Mouse (Mus musculus): Measurements from ENCODE around the gene Epb41l5. TPM values are rescaled to one million over a fixed set of nuclear protein-coding genes. Genes with fewer than 3 reads are reported as not detected.

Epb41l5 gene
- polyA plus RNA-seq, 2 experiments: 6.4 to 13.1 TPM

- Histone ChIP-seq H3K4me3 (ENCODE audit: insufficient read depth in 1 of 2, low read depth in 2 of 2, low read length in 2 of 2) (no peak overlapping the region), H3K4me1 (replicated peaks; ENCODE audit: control insufficient read depth in 2 of 2, insufficient read depth in 2 of 2, low read length in 1 of 2) (peaks cover 13 to 21% of the 10 kb centered on the region in 2 experiments), H3K27me3 (ENCODE audit: control insufficient read depth, insufficient read depth, low read length) (no peaks in the 10 kb centered on the region), H3K9ac (replicated peaks) (peak overlapping the region; percentile 21), H3K4me2 (ENCODE audit: low read depth) (peak overlapping the region; percentile 45), H3K27ac (no peak overlapping the region), H3K36me3 (replicated peaks; ENCODE audit: control insufficient read depth, insufficient read depth, low read depth) (no peaks in the 10 kb centered on the region), H3K9me3 (ENCODE audit: control insufficient read depth, low read length) (no peaks in the 10 kb centered on the region)
- WGBS (ENCODE audit: insufficient replicate concordance): 12% methylated on average over 1 of the region's 1 CpGs
- peak in 2 of 3 experiments; percentile 31 to 41 for DNase-seq (ENCODE audit: low read depth in 3 of 3, low spot score in 3 of 3)
- ATAC-seq (ENCODE audit: insufficient read depth): peak; percentile 77; the same call in 1 of the 2 replicates
- TF ChIP-seq CTCF (IDR thresholded peaks at IDR 0.05; ENCODE audit: low read depth) (no peak), EP300 (IDR thresholded peaks at IDR 0.05; ENCODE audit: low read depth) (peak; percentile 46)
Observed at GRCm38 (mm10) chr1:119570134-119570533, 78.7 kb downstream of the Epb41l5 start.

GRCm38 (mm10) chr1:119565531-119565930, 83.3 kb downstream of the Epb41l5 start:
- Histone ChIP-seq H3K27me3 (ENCODE audit: control insufficient read depth, insufficient read depth, low read length) (no peaks in the 10 kb centered on the region), H3K4me2 (ENCODE audit: low read depth) (no peak overlapping the region), H3K4me1 (replicated peaks; ENCODE audit: control insufficient read depth in 2 of 2, insufficient read depth in 2 of 2, low read length in 1 of 2) (peaks cover 9 to 13% of the 10 kb centered on the region in 2 experiments), H3K36me3 (replicated peaks; ENCODE audit: control insufficient read depth, insufficient read depth, low read depth) (no peaks in the 10 kb centered on the region), H3K4me3 (ENCODE audit: insufficient read depth in 1 of 2, low read depth in 2 of 2, low read length in 2 of 2) (no peak overlapping the region), H3K27ac (no peak overlapping the region), H3K9me3 (ENCODE audit: control insufficient read depth, low read length) (no peaks in the 10 kb centered on the region), H3K9ac (replicated peaks) (no peak overlapping the region)
- no peak for ATAC-seq (ENCODE audit: insufficient read depth)
- no peak for DNase-seq (ENCODE audit: low read depth in 3 of 3, low spot score in 3 of 3)
- 69% methylated on average over 4 of the region's 4 CpGs for WGBS (ENCODE audit: insufficient replicate concordance)
- no peak for TF ChIP-seq CTCF (IDR thresholded peaks at IDR 0.05; ENCODE audit: low read depth)
- TF ChIP-seq EP300 (IDR thresholded peaks at IDR 0.05; ENCODE audit: low read depth): no peak

DNA sequence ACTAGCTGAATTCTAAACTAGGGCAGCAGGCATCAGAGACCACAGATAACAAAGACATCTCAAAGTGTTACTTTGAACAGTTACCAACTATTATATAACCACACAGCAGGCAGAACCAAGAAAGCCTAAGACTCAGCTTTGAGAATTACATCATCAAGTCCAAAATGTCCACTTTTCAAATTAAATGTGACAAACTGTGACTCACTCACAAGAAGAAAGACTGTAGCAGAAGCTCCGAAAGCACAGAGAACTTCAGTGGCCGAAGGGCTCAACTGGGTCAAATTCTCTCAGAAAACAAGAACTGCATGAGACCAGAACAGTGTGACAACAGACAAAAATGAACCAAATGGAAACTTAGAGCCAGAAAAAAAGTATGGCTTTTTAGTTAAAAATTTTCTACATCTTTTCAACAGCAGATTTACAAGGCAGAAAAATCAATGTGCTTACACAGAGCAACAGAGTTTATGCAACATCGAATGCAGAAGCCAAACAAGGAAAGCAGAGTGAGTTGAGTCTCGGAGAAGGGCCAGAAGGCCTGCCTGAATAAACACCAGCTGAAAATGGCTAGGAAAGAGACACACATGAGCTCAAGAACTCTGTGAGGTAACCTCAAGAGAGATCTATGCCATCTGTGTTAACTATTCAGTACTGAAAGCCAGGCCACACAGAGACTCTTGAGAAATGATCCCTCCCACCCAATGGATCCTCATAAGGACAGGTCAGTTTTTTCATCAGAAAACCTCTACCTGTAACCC, 91.0 kb downstream of the Epb41l5 start:
- Histone ChIP-seq H3K4me3 (ENCODE audit: insufficient read depth in 1 of 2, low read depth in 2 of 2, low read length in 2 of 2) (no peak overlapping the region), H3K9ac (replicated peaks) (no peak overlapping the region), H3K27ac (no peak overlapping the region), H3K9me3 (ENCODE audit: control insufficient read depth, low read length) (no peaks in the 10 kb centered on the region), H3K36me3 (replicated peaks; ENCODE audit: control insufficient read depth, insufficient read depth, low read depth) (no peaks in the 10 kb centered on the region), H3K4me2 (ENCODE audit: low read depth) (no peak overlapping the region), H3K27me3 (ENCODE audit: control insufficient read depth, insufficient read depth, low read length) (no peaks in the 10 kb centered on the region), H3K4me1 (replicated peaks; ENCODE audit: control insufficient read depth in 2 of 2, insufficient read depth in 2 of 2, low read length in 1 of 2) (no peaks in the 10 kb centered on the region; a peak in 1 of 4 replicates)
- ATAC-seq (ENCODE audit: insufficient read depth) (no peak), DNase-seq (ENCODE audit: low read depth in 3 of 3, low spot score in 3 of 3) (no peak)
- TF ChIP-seq CTCF (IDR thresholded peaks at IDR 0.05; ENCODE audit: low read depth) (no peak), EP300 (IDR thresholded peaks at IDR 0.05; ENCODE audit: low read depth) (no peak)
- WGBS (ENCODE audit: insufficient replicate concordance): 73% methylated on average over 4 of the region's 4 CpGs

GRCm38 (mm10) chr1:119555651-119556050, 93.1 kb downstream of the Epb41l5 start:
- Histone ChIP-seq H3K4me1 (replicated peaks; ENCODE audit: control insufficient read depth in 2 of 2, insufficient read depth in 2 of 2, low read length in 1 of 2) (no peaks in the 10 kb centered on the region; a peak in 1 of 4 replicates), H3K4me2 (ENCODE audit: low read depth) (no peak overlapping the region), H3K36me3 (replicated peaks; ENCODE audit: control insufficient read depth, insufficient read depth, low read depth) (no peaks in the 10 kb centered on the region), H3K4me3 (ENCODE audit: insufficient read depth in 1 of 2, low read depth in 2 of 2, low read length in 2 of 2) (no peak overlapping the region), H3K27me3 (ENCODE audit: control insufficient read depth, insufficient read depth, low read length) (no peaks in the 10 kb centered on the region), H3K27ac (no peak overlapping the region), H3K9ac (replicated peaks) (no peak overlapping the region), H3K9me3 (ENCODE audit: control insufficient read depth, low read length) (no peaks in the 10 kb centered on the region)
- WGBS (ENCODE audit: insufficient replicate concordance): 59% methylated on average over 5 of the region's 5 CpGs
- DNase-seq (ENCODE audit: low read depth in 3 of 3, low spot score in 3 of 3) (no peak), ATAC-seq (ENCODE audit: insufficient read depth) (no peak)
- TF ChIP-seq CTCF (IDR thresholded peaks at IDR 0.05; ENCODE audit: low read depth) (no peak), EP300 (IDR thresholded peaks at IDR 0.05; ENCODE audit: low read depth) (no peak)

DNA sequence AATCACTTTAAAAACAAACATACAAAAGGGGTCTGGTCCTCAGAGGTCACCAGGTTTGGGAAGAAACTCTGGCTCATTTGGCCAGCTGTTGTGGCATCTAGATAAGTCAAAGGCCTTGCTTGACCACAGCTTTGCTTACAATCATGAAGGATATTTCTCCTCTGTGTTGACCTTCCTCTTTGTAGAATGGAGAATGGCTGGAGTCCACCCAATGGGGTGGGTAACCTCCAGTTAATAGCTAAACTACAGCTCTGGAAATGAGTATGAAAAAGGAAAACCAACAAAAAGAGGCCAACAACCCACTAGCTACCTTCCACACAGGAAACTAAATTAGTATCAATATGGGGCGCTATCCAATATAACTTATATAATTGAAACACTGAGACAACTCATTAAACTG, 97.1 kb downstream of the Epb41l5 start:
- no peaks in the 10 kb centered on the region for H3K36me3 ChIP-seq (replicated peaks; ENCODE audit: control insufficient read depth, insufficient read depth, low read depth)
- no peaks in the 10 kb centered on the region for H3K9me3 ChIP-seq (ENCODE audit: control insufficient read depth, low read length)
- no peak for ATAC-seq (ENCODE audit: insufficient read depth)
- no peaks in the 10 kb centered on the region for H3K27me3 ChIP-seq (ENCODE audit: control insufficient read depth, insufficient read depth, low read length)
- no peak overlapping the region for H3K4me2 ChIP-seq (ENCODE audit: low read depth)
- no peak overlapping the region for H3K27ac ChIP-seq
- H3K4me3 ChIP-seq (ENCODE audit: insufficient read depth in 1 of 2, low read depth in 2 of 2, low read length in 2 of 2): no peak overlapping the region
- H3K9ac ChIP-seq (replicated peaks): no peak overlapping the region
- 64% methylated on average over 1 of the region's 1 CpGs for WGBS (ENCODE audit: insufficient replicate concordance)
- no peak for DNase-seq (ENCODE audit: low read depth in 3 of 3, low spot score in 3 of 3)
- no peaks in the 10 kb centered on the region for H3K4me1 ChIP-seq (replicated peaks; ENCODE audit: control insufficient read depth in 2 of 2, insufficient read depth in 2 of 2, low read length in 1 of 2)
- TF ChIP-seq CTCF (IDR thresholded peaks at IDR 0.05; ENCODE audit: low read depth) (no peak), EP300 (IDR thresholded peaks at IDR 0.05; ENCODE audit: low read depth) (no peak)

Data from liver, embryonic 14.5 days (tissue).